Mouse (Mus musculus) megakaryocyte, embryonic 14.5 days (primary cell): ENCODE measurements around the gene Poc1a.

Experiments
- FLI1 ChIP-seq: IDR thresholded peaks from 2 replicates; pipeline ENCODE4 v1.6.1; 2012; ENCODE audit warnings: low read length, inconsistent platforms, mixed read lengths
- GATA1 ChIP-seq: IDR thresholded peaks from 3 replicates; pipeline ENCODE4 v1.6.1; 2012; ENCODE audit warnings: mixed read lengths, low read length, inconsistent platforms, borderline replicate concordance

DNA sequence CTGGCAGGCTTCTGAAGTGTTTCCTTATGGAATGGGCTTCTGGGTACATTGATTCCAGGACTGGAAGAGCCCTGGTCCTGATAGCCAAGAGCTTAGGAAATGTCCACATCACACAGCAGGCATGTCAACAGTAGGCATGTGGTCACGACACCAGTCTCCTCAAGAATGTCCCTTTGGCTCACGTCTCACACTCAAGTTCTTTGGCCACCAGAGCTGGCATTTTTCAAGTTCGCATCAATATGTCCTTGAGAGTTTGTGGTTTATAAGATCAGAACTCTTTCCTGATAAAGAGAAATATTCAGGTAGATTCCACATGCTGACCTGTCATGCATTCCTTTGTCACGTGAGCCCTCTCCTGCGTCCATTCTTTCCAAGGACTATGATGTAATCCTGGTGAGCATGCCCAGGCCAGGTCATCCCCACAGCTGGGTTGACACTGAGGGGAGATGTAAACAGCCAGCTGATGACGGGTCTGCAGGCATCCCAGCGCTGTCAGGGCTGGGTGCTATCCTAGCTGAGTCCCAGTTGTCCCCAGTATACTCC lies 47.3 kb downstream of the Poc1a start:
- TF ChIP-seq GATA1 = no peak
- no peak for TF ChIP-seq FLI1
